Mouse (Mus musculus) cerebellum, adult 9-11 months (tissue): ENCODE data around the gene Dqx1.

Source experiments
- DNase-seq: peaks from one replicate; pipeline ENCODE4 v3.0.0; 2022

The Dqx1 gene

DNA sequence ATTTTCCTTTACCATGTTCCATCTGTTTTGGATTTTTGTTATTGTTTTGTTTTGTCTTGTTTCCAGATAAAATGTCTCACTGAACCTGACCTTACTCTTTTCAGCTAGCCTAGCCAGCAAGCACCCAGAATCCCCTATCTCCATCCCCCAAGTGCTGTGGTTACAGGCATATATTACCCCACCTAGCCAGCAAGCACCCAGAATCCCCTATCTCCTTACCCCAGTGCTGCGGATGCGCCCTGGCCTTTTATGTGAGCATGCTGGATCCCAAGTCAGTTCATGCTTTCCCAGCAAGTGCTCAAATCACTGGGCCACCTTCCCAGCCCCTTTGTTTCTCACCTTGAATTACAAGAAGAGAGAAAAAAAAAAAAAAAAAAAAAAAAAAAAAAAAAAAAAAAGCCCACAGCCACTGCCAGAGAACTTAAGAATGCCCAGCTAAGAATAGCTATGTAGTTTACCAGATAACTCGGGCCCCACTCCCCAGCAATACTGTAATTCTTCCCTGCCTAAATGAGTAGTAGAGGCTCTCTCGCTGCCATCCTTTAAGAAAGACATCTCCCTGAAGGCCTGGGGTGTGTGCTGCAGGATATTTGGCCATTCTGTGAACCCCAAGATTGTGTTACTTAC, 54.0 kb downstream of the Dqx1 start:
- DNase-seq: peak; percentile 14

DNA sequence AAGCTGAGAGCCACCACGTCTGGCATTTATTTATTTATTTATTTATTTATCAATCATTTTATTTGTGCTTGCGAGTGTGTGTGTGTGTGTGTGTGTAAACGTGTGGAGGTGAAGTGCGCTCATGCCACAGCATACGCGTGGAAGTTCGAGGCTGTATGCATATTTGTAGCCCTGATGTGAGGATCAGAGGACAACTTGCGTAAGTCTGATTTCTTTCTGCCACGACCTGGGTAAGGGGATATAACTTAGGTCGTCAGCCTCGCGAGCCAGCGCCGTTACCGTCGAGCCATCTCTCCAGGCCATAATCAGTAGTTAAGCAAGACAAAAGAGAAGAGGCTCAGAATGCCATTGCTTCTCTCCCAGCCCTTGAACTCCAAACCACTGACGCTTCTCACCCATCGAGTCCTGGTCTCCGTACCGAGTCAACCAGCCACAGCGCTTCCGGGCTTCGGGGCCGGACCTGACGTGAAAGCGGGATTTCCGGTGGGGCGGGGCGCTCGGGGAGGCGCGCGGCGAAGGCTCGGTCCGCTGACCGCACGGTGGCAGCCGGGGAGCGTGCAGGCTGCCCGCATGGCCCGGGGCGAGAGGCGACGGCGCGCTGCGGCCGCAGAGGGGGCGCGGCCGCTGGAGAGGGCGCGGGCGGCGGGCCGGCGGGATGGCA, 57.5 kb downstream of the Dqx1 start, which contains the start of gene Mogs:
Gene Mogs, plus strand, starts transcription at position 486 of the 661 bp plus-strand sequence.
- DNase-seq: peak; percentile 91

DNA sequence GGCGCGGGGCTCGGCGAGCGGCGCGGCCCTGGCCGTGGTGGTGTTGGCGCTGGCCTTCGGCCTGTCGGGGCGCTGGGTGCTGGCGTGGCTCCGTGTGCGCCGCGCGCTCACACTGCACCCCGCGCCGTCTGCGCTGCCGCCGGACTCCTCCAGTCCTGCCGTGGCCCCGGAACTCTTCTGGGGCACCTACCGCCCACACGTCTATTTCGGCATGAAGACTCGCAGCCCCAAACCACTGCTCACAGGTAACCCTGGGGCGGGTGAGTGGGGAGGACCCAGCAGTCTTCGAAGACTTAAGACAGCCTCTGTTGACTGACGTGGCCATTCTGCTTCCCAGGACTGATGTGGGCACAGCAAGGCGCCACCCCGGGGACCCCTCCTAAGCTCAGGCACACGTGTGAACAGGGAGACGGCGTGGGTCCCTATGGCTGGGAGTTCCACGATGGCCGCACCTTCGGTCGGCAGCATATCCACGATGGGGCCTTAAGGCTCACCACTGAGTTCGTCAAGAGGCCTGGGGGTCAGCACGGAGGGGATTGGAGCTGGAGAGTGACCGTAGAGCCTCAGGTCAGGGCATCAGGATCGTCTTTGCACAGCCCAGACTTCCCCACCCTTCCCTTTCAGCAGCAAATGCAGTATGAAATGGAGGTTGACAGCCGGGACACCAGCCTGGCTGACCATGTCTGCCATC, 58.2 kb downstream of the Dqx1 start:
- peak; percentile 67 for DNase-seq

DNA sequence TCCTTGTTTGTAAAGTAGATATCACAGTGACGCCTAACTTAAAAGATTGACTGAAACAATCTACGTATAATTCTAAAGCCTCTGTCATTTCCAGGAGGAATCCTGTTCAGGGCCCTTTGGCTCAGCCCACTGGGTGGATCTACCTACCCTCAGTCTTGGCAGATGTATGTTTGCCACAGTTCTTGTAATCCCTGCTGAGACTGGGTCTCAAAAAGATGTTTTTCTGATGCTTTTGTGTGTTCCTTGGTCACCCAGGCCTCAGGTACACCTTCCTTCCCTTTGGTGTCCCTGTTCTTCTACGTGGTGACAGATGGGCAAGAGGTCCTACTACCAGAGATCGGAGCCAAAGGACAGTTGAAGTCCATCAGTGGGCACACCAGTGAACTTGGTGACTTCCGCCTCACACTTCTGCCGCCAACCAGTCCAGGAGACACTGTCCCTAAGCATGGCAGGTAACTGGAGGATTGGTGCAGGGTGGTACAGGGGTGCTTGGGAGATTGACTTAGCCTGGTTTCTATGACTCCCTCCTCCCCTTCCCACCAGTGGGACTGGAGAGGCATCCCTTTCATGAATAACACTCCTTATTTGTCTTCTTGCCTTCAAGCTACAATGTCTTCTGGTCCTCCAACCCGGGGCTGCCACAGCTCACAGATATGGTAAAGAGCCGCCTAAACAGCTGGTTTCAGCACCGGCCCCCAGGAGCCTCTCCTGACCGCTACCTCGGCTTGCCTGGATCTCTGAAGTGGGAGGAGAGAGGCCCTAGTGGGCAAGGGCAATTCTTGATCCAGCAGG, 58.9 kb downstream of the Dqx1 start:
- DNase-seq: no peak
